29 mouse cellular contexts compared by ENCODE assay signal in the genomic region with DNA sequence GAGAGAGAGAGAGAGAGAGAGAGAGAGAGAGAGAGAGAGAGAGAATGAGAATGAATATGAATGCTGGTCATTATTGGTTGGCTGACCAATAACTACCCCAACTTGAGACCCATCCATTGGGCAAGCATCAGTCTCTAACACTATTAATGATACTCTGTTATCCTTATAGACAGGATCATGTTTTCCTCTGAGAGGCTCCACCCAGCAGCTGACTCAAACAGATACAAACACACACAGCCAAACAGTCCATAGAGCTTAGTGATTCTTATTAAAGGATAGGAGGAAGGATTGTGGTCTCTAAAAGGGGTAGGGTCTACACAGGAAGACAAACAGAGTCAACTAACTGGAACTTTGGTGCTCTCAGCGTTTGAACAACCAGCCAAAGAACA.
DNase-seq lines count a peak whose midpoint lies in the region; ATAC-seq and TF ChIP-seq lines count a peak whose summit lies in the region.
"Had no signal": no experiment of that assay in that cellular context is flagged by ENCODE, and none has a peak within 500 bp of the region (broad histone marks: within the 10 kb centered on the region; RNA-seq: fewer than 3 reads in every experiment).

No protein-coding gene starts in this region.

- no peak for TF ChIP-seq EP300 in MEL (IDR thresholded peaks at IDR 0.05; ENCODE audit: low read depth in 1 of 2, low read length in 2 of 2)

- TF ChIP-seq RAD21 in MEL (IDR thresholded peaks at IDR 0.05; ENCODE audit: low read depth, low read length), result no peak

- 38% methylated on average over 1 of the region's 1 CpGs for WGBS in liver, embryonic 15.5 days (ENCODE audit: insufficient replicate concordance)

- H3K4me3 ChIP-seq in liver, embryonic 15.5 days (replicated peaks), result no peak overlapping the region
- H3K4me3 ChIP-seq in MEL (ENCODE audit: control insufficient read depth in 1 of 2, insufficient read depth in 1 of 2, low read depth in 2 of 2, low read length in 2 of 2), result no peak overlapping the region
- H3K4me3 ChIP-seq: embryonic facial prominence, embryonic 12.5 days; embryonic facial prominence, embryonic 15.5 days; erythroblast, embryonic 14.5 days; forebrain, embryonic 10.5 days; forebrain, embryonic 13.5 days; hindbrain, embryonic 10.5 days; hindbrain, embryonic 13.5 days had no signal

- no peak overlapping the region for H3K9ac ChIP-seq in liver, embryonic 15.5 days
- H3K9ac ChIP-seq in MEL (ENCODE audit: control insufficient read depth, low read depth, low read length, poor library complexity, severe bottlenecking), result no peak overlapping the region
- H3K9ac ChIP-seq: embryonic facial prominence, embryonic 12.5 days; embryonic facial prominence, embryonic 15.5 days; forebrain, embryonic 13.5 days; hindbrain, embryonic 13.5 days had no signal

- H3K4me2 ChIP-seq in liver, embryonic 15.5 days, result no peak overlapping the region
- H3K4me2 ChIP-seq: embryonic facial prominence, embryonic 12.5 days; embryonic facial prominence, embryonic 15.5 days; forebrain, embryonic 13.5 days; heart, embryonic 11.5 days; hindbrain, embryonic 13.5 days had no signal

- TF ChIP-seq CTCF in MEL (IDR thresholded peaks at IDR 0.05 in 2 of 3, conservative IDR thresholded peaks at IDR 0.05 in 1 of 3; ENCODE audit: control insufficient read depth in 1 of 3, insufficient read depth in 1 of 3, low read depth in 2 of 3, low read length in 3 of 3, poor library complexity in 1 of 3, severe bottlenecking in 1 of 3), result no peak

- no peak overlapping the region for H3K27ac ChIP-seq in liver, embryonic 15.5 days (replicated peaks)
- H3K27ac ChIP-seq in MEL (ENCODE audit: control insufficient read depth, low read depth, low read length), result peak overlapping the region; percentile 73
- H3K27ac ChIP-seq: embryonic facial prominence, embryonic 12.5 days; embryonic facial prominence, embryonic 15.5 days; forebrain, embryonic 10.5 days; forebrain, embryonic 13.5 days; hindbrain, embryonic 10.5 days; hindbrain, embryonic 13.5 days had no signal

- DNase-seq in liver (no peak), MEL (ENCODE audit: low read depth, low spot score) (peak; percentile 50)
- DNase-seq in heart, postnatal 10 days, result no peak
- no peak for DNase-seq in adrenal gland, adult (ENCODE audit: inconsistent age in 2 of 2, low spot score in 1 of 2)
- DNase-seq: adrenal gland, adult 2 months; adrenal gland, postnatal 14 days; B cell, adult 2 months; cerebellum, adult 11 months; cerebellum, adult 2 months; cerebellum, adult 9-11 months; cerebellum, postnatal 25 days; gastrocnemius, postnatal 14 days; heart, adult 11 months; heart, postnatal 36 days had no signal

- H3K36me3 ChIP-seq in liver, embryonic 15.5 days (replicated peaks), result no peaks in the 10 kb centered on the region
- peaks cover 0 to 10% of the 10 kb centered on the region in 2 experiments; a peak in 2 of 4 replicates for H3K36me3 ChIP-seq in MEL (ENCODE audit: control insufficient read depth in 1 of 2, insufficient read depth in 2 of 2, low read length in 2 of 2)
- H3K36me3 ChIP-seq: embryonic facial prominence, embryonic 12.5 days; embryonic facial prominence, embryonic 15.5 days; forebrain, embryonic 10.5 days; G1E; hindbrain, embryonic 10.5 days; hindbrain, embryonic 13.5 days had no signal

- intact Hi-C loops in heart, postnatal 10 days (cut with DNase I), result no loop called here

- no peaks in the 10 kb centered on the region for H3K4me1 ChIP-seq in liver, embryonic 15.5 days (replicated peaks)
- H3K4me1 ChIP-seq in MEL (ENCODE audit: control insufficient read depth in 1 of 2, insufficient read depth in 2 of 2, low read length in 2 of 2), result peaks cover 5 to 8% of the 10 kb centered on the region in 2 experiments; a peak in 3 of 4 replicates
- H3K4me1 ChIP-seq: embryonic facial prominence, embryonic 12.5 days; embryonic facial prominence, embryonic 15.5 days; forebrain, embryonic 10.5 days; forebrain, embryonic 13.5 days; hindbrain, embryonic 10.5 days; hindbrain, embryonic 13.5 days had no signal

- no peaks in the 10 kb centered on the region for H3K9me3 ChIP-seq in liver, embryonic 15.5 days (replicated peaks)
- H3K9me3 ChIP-seq in MEL (replicated peaks; ENCODE audit: insufficient read depth, low read length), result no peaks in the 10 kb centered on the region
- H3K9me3 ChIP-seq: embryonic facial prominence, embryonic 12.5 days; embryonic facial prominence, embryonic 15.5 days; forebrain, embryonic 10.5 days; forebrain, embryonic 13.5 days; hindbrain, embryonic 10.5 days; hindbrain, embryonic 13.5 days had no signal

- no peaks in the 10 kb centered on the region for H3K79me2 ChIP-seq in MEL (ENCODE audit: control insufficient read depth, insufficient read depth, low read length, poor library complexity)

- no peak for TF ChIP-seq POLR2A in MEL (IDR thresholded peaks at IDR 0.05; ENCODE audit: control insufficient read depth in 1 of 2, insufficient read depth in 1 of 2, low read depth in 1 of 2, low read length in 2 of 2, poor library complexity in 1 of 2)

- peak; percentile 73 for ATAC-seq in liver, embryonic 15.5 days (ENCODE audit: insufficient read depth)
- ATAC-seq in erythroblast, adult 5-6 weeks (replicated peaks; ENCODE audit: low FRiP score, poor library complexity, severe bottlenecking), result peak; percentile 76
- 0 out of 2 replicates have a peak, but pooled peaks have one; percentile 46 for ATAC-seq in megakaryocyte-erythroid progenitor cell, adult 5-6 weeks (replicated peaks; ENCODE audit: low FRiP score, low TSS enrichment, poor library complexity, severe bottlenecking)
- ATAC-seq: forebrain, embryonic 13.5 days; forebrain, embryonic 16.5 days; hindbrain, embryonic 16.5 days had no signal

- no peaks in the 10 kb centered on the region for H3K27me3 ChIP-seq in liver, embryonic 15.5 days
- H3K27me3 ChIP-seq in MEL (ENCODE audit: control insufficient read depth in 1 of 2, insufficient read depth in 2 of 2, low read length in 2 of 2), result no peaks in the 10 kb centered on the region
- H3K27me3 ChIP-seq: CH12.LX; embryonic facial prominence, embryonic 12.5 days; embryonic facial prominence, embryonic 15.5 days; forebrain, embryonic 13.5 days; hindbrain, embryonic 13.5 days had no signal

TF ChIP-seq in MEL, 35 proteins besides CTCF, POLR2A, EP300 and RAD21:
- TF ChIP-seq TAL1 (IDR thresholded peaks at IDR 0.05; ENCODE audit: low read length), result 0 out of 2 replicates have a peak, but pooled peaks have one; percentile 3
- TF ChIP-seq TCF12 (IDR thresholded peaks at IDR 0.05; ENCODE audit: low read depth, low read length), result 0 out of 2 replicates have a peak, but pooled peaks have one; percentile 30
- no peak for TF ChIP-seq MYB (IDR thresholded peaks at IDR 0.05; ENCODE audit: low read depth, low read length)
- no peak for TF ChIP-seq TBP (IDR thresholded peaks at IDR 0.05; ENCODE audit: low read depth, low read length)
